Mouse (Mus musculus) MN1 (cell line): ENCODE results near the gene Olfr61.
"Not testable (repeated sequence)": the region's sequence is repeated elsewhere in the genome, so short reads cannot be mapped to it uniquely, and the experiment has no call there.

ENCODE experiments used
- DNase-seq: peaks from one replicate; pipeline ENCODE4 v3.0.0-alpha.2; 2016; ENCODE audit warnings: low spot score

Olfr61 gene

GRCm38 (mm10) chr7:140628670-140629069 lies at the start of gene Olfr61:
Olfr61 (plus strand) TSS chr7:140628970.
- not testable (repeated sequence) for DNase-seq

GRCm38 (mm10) chr7:140600969-140601368 lies 27.8 kb upstream of the Olfr61 start, which contains the start of gene Olfr46:
Olfr46 (plus strand) TSS chr7:140601269.
- DNase-seq = not testable (repeated sequence)

DNA sequence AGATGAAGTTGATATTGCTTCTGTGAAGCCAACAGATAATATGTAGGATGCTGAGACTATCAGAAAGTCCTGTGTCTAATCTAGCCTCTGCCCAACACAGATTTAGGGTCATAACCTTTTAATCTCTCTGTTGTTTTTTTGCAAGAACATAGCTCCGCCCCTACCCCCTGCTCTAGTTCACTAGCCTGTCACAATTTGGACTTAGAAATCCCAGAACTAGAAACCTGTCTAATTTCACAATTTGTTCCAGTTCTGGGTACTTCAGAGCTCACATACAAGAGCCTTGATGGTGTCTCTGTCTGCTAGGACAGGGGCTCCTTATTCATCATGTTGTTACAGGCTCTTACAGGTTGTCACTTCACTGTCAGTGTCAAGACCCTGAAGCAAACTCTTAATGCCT lies 1.8 kb downstream of the Olfr61 start:
- no peak for DNase-seq

DNA sequence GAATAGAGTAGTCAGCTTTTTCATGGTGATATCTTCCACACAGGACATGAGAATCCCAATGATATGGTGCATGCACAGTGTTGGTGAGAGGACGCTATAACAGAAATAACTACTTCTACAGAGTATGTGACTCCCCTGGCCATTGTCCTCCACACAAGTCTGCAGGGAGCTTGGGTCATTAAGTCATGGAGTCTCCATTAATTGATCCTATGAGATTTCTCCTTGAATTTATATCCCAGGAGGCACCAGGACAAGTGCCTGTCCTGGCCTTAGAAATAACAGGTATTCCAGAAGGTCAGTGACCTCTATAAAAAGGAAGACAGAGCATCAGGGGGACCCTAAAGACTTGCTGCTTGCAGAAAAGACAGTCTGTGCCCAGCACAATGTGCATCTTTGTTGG lies 17.4 kb downstream of the Olfr61 start, which contains the start of gene Olfr53:
Gene Olfr53 (plus strand): TSS at position 301 of the 400 bp plus-strand sequence.
- DNase-seq = no peak

- no peak for DNase-seq
Measured at GRCm38 (mm10) chr7:140659630-140660029, 30.9 kb downstream of the Olfr61 start, which contains the start of gene Olfr539. Olfr539 (plus strand) TSS chr7:140659930.

GRCm38 (mm10) chr7:140670693-140671092 lies 41.9 kb downstream of the Olfr61 start:
- not testable (repeated sequence) for DNase-seq

GRCm38 (mm10) chr7:140675863-140676262 lies 47.1 kb downstream of the Olfr61 start:
- DNase-seq = no peak

DNA sequence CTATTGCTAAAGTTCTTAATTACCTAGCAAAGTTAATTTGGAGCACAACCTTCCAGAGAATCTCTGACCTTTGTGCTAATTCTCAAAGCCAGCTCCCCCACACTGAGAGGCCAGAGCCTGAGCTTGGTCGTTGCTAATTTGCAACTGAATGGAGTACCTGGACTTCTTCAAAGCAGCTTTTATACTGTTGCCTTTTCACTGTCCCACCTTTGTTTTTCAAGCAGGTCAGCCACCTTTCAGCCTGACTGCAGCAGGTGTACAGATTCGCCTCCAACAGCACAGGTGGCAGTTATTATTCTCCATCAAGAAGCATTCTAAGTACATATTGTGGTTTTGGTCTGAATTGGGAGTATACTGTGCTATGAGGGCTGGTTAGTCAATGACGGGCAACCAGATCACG lies 50.8 kb downstream of the Olfr61 start:
- DNase-seq = not testable (repeated sequence)

- DNase-seq = no peak
Measured at GRCm38 (mm10) chr7:140681651-140682050, 52.9 kb downstream of the Olfr61 start, which contains the start of gene Olfr45. Olfr45 (plus strand) TSS chr7:140681951.
